Mouse (Mus musculus): Measurements from ENCODE around the gene Leprot.
A peak's percentile ranks its signal among the peaks of the same experiment; 100 is the strongest.

Gene Leprot

DNA sequence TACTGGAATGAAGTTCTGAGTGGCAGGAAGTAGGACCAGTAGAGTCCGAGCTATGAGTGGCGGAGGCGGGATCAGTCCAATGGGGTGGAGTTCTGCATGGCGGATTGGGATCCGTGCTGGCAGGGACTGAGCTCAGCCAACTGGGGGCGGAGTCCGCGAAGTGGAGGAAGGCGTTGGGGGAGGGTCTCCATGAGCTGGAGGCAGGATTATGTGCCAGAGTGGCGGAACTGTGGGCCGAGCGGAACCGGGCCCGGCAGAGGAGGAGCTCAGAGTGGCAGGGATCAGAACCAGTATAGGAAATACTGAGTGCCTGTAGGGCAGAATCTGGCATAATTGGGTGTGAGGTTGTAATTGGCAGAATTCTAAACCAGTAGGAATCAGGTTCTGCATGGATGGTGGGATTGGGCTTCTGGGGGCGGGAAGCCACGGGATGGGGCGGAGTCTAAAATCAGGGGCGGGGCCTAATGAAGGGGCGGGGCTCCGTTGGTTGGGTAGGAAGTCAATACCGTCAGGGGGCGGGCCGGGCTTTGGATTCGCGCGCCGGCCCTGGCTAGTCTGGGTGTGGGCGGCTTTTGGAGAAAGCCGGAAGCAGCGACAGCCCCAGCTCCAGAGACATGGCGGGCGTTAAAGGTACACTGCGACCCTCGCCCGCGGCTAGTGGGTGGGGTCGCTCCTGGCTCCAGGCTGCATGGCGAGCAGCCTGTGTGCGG, at the start of gene Leprot:
Leprot (plus strand) TSS at position 523 of the 710 bp plus-strand sequence.
- DNase-seq (ENCODE audit: low read depth): peak; percentile 90

DNA sequence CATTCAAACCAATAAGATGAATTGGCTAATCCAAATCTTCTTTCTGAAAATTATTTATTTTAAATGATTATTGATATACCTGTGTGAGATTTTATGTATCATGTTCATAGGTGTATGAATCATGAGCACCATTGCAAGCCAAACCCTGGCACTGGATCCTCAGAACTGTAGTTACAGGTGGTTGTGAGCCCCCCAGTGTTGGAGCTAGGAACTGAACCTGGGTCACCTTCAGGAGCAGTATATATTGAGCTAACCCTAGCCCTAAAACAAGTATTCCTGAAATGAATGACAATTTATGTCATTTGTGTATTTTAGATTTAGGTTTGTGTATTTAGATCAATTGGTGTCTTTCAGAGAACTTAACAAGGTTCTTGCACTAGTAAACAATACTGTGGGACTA, 45.8 kb upstream of the Leprot start:
- DNase-seq (ENCODE audit: low read depth): no peak

DNA sequence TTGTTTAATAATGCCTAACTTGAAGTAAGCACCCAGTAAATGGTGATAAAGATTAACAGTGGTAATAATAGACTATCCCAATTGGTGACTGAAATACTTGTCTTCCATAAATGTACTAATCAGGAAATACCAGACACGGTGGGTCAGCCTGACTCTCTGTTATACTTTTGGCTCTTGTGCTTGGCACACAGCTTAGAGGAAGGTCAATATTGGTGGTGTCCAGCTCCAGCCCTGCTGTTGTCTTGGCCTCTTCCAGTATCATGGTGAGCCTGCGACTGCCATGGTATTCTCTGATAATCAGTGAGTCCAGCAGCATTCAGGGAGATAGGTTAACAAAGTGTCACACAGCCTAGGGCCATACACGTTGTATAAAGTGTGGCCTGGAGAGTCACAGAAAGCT, 43.9 kb upstream of the Leprot start:
- DNase-seq (ENCODE audit: low read depth): no peak

DNA sequence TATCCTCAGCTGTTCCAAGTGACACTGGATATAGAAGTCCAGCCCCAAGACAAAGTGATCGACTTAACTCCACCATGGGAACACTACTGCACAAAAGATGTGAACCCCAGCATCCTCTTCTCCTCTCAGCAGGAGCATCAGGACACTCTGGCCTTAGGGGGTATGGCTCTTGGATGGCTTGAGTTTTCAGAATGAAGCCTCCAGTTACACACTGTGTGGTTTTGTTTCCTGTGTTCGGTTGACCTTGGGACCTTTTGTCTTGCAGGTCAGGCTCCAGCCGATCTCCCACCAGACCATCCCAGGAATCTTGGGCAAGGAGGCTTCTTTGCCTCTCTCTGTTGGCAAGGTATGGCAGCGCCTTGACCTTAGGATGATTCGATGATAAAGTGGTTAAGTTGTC, 31.0 kb upstream of the Leprot start:
- DNase-seq (ENCODE audit: low read depth): no peak

DNA sequence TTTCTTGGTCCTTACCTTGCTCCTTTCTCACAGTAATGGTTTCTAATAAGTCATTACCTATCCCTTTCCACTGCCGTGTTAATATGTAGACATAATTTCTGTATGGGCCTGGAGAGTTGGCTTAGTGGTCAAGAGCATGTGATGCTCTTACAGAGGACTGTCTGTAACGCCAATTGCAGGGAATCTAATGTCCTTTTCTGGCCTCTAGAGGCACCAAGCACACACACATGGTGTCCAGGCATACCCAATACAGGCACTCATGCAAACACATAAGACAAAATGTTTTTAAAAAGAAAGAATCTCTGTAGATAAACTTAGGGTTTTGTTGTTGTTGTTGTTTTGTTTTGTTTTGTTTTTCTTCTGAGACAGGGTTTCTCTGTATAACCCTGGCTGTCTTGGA, 29.8 kb upstream of the Leprot start:
- DNase-seq (ENCODE audit: low read depth): no peak

DNA sequence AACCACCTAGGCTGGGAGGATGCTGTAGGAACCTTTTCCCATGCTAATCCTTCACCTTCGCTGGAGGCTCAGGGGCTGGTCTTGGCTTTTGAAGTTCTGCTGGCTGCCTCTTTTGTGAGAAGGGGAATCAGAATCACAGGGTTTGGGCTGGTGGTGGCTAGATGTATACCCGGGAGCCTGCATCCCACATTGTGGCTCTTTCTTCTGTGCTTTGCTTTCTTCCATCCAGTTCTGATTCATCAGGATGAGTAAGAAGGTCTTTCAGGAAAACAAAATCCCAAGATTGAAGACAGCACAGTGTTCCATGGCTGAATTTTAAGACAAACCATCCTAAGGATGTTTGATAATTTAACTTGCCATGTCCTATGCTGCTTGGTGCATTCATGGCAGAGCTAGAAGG, 27.3 kb upstream of the Leprot start:
- DNase-seq (ENCODE audit: low read depth): no peak

DNA sequence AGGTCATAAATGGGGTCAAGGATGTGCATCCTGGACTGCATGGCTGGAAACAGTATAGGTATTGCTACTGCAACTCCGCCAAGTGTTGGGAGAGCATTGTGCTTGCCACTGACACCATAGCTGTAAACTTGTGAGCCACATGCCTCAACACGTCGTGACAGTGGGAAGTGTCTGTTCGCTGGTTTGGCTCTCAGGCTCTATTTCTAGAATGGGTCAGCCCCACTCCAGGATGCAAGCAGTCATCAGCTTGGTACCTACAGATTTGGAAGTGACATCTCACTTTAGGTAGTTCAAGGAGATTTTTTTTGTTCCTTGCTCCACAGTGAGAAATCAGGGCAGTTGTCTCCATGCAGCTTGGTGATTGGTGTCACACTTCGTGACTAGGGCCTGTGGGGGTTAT, 26.3 kb upstream of the Leprot start:
- no peak for DNase-seq (ENCODE audit: low read depth)

DNA sequence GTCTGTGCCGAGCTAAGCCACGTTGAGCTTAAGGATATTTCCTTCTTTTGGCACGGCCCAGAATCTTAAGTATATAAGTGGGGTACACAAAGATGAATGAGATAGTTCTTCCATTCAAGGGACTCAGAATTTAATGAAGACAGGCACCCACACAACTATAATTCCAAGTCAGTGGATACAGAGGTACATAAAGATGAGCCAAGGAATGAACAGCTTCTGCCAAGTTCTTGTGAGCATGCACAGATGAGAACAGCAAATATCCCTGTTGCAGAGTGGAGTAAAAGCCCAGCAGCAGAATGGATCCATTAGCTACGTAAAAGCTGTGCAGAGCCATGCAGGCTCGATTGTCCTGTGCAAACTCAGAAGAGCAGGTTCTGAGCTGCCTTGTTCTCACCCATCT, 22.2 kb upstream of the Leprot start:
- no peak for DNase-seq (ENCODE audit: low read depth)

DNA sequence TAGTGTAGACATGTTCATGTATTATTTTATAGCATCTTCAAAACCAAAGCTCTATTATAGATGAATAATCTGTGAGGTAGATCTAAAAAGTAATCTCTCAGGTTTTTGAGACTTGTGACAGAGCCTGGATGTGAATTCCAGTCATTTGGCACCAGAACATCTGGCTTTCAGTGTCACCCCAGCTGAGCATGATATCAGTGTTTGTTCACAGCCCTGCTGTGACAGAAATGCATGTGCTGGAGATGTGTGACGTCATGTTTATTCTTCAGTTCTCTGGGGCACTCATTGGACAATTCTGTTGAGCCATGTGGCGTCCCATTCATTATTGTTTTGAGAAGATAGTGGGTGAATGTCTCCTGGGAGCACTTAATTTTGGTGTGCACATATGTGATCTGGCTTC, 11.9 kb upstream of the Leprot start:
- DNase-seq (ENCODE audit: low read depth): no peak

DNA sequence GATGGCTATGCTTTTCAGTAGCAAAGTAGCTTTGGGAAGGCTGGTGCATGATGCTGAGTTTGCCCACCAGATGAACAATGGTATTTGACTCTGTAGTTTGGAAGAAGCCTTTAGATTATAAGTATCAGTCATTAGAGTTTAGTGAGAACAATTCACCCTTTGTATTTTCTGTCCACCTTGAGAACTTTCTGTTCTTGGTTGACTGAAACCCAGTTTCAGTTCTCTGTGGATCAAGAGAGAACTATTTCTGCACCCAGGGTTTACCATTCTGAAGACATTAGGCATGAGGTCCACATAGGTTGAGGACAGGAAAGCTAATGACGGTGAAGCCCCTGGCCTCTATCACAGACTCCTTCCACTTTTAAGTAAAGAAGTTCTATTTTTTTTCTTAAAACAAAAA, 10.0 kb upstream of the Leprot start:
- no peak for DNase-seq (ENCODE audit: low read depth)

DNA sequence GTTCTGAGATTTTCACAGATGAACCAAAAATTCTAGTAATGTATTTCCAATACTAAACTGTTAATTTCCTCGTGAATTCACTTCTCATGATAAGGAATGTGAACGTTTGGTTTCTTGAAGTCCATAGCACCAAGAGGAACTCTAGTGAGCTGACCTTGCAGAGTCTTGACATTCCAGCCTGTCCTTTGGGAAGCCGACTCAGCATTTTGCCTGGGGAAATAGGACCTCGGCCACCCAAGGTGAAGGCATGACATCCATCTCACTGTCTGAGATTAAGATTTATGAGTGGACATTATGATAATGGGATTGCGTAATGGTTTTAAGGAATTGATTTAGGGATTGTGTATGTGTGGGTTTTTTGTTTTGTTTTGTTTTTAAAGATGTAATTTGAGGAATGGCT, 6.9 kb upstream of the Leprot start:
- no peak for DNase-seq (ENCODE audit: low read depth)

DNA sequence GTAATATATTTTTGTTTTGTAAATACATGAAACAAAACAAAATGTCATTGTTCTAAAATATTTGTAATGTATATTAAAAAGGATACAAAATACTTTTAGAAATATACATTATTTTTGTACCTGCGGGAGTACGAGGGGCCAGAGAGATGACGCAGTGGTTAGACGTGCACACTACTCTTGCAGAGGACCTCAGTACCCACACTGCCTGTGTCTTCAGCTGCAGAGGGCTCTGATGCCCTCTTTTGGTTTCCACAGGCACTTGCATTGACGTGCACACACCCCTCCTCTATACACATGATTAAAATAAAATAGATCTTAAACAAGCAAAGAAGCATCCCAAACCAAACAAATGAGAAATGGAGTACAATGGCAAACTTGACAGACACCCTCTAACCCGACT, 4.8 kb upstream of the Leprot start:
- DNase-seq (ENCODE audit: low read depth): no peak

DNA sequence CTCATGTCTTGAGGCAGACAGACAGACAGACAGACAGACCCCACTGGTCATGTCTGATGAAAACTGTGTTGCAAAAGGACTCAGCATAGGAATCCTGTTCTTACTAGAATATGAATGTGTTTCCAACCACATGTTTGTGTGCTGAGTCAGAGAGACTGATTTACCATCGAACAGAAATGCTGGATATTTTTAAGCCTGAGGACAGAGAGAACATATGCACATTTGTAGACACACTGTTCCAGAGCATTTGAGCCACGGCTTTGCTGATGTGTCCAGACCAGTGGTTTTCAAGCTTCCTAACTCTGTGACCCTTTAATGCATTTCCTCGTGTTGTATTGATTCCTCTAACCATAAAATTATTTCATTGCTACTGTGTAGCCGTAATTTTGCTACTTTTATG, 4.3 kb upstream of the Leprot start:
- DNase-seq (ENCODE audit: low read depth): no peak

DNA sequence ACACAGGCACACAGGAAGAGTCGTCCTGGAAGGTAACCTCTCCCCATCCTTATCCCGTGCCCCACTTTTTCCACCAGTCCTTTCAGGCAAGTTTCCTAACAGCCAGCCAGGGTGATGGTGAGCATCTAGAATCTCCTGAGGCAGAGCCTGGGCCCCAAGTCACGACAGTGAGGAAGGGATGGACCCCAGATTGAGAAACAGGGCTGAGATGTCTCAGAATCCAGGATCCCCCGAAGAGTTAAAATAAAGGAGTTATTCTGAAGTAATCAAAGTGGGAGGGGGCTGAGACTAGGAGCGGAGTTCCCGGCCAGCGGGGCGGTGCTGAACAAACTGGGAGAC, 692 bp upstream of the Leprot start:
- no peak for DNase-seq (ENCODE audit: low read depth)

DNA sequence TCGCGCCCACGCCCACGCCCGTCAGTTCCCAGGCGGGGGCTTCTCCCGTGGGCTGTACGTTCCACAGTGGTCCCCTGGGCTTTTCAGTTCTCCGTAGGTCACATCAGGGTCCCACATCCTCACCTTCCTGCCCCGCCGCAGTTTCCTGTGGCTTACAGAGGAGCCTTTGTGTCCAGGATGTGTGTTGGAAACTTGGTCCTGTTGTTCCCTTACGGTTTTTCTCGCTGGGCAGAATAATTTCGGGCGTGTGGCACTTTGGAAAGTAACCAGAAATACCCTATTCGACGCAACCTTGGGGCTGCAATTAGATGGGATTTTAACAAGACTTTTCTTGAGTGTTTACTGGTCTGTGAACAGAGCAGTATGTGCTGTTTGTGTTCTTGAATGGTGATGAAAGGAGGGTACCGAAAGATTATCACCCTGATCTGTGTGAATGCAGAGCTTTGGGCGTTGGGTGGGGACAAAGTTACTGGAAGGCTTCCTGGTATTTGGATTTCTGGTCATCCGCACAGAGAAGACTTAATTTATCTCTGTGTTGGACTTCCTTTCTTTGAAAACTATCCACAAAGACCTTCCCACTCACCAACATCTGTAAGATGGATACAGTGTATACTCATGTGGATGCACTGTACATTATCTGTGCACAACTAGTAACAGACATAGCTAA, 591 bp downstream of the Leprot start:
- DNase-seq (ENCODE audit: low read depth): no peak

DNA sequence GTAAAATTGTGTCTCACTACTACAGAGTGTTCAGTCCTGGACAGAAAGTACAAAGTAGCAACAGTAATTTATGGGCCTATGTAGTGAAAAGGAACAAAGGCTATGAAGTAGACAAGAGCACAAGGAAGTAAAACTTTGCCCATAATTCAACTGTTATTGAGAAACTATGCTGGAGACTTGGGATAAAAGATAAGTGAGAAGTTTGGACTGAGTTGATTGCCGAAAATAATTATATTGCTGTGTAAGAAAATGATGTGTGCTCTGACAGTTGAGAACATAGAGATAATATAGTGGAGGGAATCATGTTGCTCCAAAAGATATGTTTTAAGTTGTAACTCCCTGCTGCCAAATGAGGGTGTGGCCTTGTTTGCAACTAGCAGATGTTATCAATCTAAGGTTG, 1.2 kb downstream of the Leprot start:
- DNase-seq (ENCODE audit: low read depth): no peak

DNA sequence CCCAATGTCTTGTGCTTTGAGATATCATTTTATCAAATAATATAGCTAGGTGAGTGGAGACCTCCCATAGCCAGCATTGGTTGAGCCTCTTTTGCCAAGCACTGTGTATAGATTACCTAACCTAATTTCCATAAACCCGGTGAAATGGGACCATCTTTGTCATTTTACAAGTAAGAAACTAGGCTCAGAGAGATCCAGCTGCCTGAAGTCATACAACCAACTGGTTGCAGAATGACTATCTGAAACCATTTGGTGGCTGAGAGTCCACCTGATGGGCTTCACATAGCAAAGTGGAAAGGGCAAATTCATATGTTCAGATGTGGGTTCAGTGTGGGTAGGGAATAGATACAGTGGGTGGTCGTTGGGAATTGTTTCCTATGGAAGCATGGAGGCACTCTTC, 3.4 kb downstream of the Leprot start:
- no peak for DNase-seq (ENCODE audit: low read depth)

DNA sequence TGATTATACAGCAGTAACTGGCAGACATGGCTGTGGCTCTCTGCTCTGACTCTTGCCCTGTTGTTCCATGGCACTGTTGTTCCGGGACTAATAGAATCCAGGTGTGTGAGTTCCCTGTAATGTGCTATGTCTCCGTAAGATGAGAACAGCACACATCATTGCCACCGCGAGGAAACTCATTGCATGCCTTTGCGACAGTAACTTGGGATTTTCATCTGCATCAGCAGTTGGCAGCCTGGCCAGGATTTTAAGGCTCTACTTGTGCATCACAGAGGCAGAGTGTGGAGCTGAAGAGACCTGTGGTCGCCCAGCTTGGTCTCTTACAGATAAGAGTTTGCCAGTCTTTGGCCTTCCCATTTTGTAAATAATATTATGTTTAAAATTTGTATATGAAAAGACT, 6.7 kb downstream of the Leprot start:
- DNase-seq (ENCODE audit: low read depth): no peak

DNA sequence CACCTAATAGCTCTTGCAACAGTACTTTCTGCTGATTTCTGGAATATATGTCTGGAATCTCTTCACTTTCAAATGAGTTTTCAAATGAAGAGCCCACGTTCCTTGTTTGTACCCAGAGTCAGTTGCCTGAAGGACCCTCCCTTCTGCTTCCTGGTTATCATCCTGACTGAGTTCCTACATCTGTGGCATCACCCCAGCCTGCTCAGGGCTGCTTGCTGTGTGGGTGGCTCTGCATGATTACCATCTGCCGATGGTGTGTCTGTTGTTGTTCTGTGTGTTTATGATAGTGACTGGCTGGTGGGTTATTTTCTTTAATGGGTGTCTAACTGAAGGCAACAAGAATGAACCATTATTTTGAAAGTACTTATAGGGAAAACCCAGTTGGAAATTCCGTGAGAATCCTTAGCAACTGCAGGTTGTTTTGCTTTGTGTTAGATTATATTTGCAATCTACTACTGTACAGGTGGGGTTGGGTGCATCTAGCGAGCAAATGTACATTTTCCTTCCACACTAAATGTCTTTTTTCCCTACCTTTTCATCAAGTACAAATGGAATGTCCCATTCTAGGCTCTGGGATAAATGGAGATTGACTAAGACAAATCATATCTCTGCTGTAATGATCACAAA, 7.4 kb downstream of the Leprot start:
- DNase-seq (ENCODE audit: low read depth): peak; percentile 28

DNA sequence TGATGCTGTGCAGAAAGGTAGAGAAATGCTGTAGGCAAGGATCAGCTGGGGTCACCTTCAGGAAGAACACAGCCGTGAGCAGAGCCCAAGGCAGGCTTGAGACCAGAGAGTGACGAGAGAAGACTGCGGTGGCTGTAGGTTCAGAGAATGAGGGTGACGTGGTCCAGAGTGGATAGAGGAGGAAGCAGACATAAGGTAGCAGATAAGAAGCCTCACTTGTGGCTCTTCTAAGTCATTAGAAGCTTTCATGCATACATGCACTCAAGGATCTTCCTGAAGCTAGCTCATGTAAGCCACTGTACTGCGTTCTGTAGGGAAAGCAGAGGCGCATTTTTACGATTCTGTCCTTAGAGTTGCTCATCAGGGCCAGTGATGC, 7.9 kb downstream of the Leprot start:
- no peak for DNase-seq (ENCODE audit: low read depth)

DNA sequence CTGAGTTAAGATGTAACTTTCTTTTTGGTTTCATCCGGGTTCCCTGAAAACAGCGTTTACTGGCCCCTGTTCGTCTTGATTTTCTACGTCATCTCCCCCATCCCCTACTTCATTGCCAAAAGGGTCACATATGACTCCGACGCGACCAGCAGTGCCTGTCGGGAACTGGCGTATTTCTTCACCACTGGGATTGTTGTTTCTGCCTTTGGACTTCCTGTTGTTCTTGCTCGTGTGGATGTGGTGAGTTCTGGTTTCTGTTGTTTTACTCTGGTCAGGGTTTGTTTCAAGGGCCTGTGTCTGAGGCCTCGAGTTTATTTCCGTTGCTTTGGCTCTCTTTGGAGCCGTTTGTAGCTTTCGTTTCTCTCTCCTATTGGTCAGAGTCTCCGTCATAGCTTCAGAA, 8.5 kb downstream of the Leprot start:
- no peak for DNase-seq (ENCODE audit: low read depth)

DNA sequence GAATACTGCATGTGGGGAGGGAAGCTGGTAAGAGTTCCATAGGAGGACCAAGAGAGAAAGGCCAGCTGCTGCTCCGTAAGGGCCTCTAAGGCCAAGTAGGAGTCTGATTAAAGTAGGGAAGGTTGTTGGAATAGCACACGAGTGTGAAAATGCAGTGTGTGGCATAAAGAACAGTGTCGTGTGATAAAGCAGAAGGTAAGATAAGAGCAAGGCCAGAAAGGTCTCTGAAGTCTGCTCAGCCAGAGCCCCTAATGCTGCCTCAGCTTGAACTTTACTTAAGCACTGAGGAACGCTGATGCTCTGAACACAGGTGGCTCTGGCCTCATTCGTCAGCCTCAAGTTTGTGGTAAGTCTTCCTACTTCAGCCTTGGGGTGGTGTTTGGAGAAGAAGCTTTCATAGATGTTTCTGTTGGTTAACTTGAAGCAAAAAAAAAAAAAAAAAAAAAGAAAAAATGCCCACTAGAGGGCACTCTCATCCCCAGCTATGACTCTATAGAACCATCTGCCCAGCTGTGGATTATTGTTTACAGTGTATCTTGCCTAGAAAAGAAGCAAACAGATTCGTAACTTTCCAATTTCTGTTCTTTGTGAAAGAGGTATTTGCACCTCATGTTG, 9.5 kb downstream of the Leprot start:
- no peak for DNase-seq (ENCODE audit: low read depth)

DNA sequence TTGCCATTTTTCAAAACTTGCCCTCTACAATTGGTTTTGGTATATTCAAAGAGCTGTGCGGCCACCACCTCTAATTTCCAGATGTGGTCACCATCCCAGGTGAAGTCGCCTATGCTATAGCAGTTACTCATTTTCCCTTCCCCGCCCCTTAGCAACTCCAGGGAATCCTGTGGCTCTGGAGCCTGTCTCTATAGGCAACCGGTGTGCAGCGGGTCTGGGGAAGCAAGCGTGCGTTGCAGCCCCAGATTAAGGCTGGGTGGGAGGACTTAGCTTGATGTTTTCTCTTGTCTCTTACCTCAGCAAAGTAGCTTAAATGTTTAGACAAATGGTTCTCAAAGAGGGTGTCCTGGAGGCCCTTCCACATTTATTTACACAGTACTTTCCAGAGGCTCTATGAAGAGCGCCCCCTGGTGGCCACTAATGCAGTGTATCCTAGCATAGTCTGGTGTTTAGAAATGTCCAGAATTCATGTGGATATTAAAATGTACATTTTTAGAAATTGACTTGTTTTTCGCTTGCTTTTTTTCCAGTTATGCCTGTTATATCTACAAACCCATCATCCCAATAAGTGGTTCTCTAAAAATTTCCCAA, 16.7 kb downstream of the Leprot start:
- DNase-seq (ENCODE audit: low read depth): peak; percentile 34

Data from c-Kit-positive CD71-negative TER-119-negative erythroid progenitor cells, embryonic 14.5 days (primary cell).